Mouse (Mus musculus) olfactory bulb, adult 2 months (tissue): ENCODE measurements around the gene Zbtb3.

Source experiments
- CTCF ChIP-seq: fragments of 200-500 bp; IDR thresholded peaks from 2 replicates; pipeline ENCODE4 v1.5.1; 2012; ENCODE audit warnings: low read depth, mild to moderate bottlenecking, low read length, moderate library complexity; ENCODE audit not compliant: insufficient read depth
- POLR2A ChIP-seq: fragments of 200-500 bp; IDR thresholded peaks from 2 replicates; pipeline ENCODE4 v1.6.1; 2012; ENCODE audit warnings: mild to moderate bottlenecking, low read depth, low read length, moderate library complexity; ENCODE audit not compliant: insufficient read depth

DNA sequence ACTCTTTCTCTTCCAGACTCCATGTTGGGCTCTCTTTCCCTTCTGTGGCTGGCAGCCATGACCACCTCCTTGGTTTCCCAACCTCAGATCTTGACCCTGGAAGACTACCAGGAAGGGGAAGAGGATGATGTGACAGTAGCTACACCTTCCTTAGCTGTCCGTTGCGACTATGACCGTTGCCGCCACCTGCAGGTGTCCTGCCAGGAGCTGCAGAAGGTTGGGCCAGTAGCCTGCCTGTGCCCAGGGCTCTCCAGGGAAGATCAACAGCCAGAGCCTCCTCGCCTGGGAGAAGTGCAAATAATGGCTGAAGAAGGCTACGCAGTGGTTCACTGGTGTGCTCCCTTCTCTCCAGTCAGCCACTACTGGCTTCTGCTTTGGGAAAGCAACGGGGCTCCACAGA is 49.3 kb downstream of the Zbtb3 start:
- TF ChIP-seq CTCF (no peak), POLR2A (no peak)
